Mouse (Mus musculus) hindbrain, embryonic 10.5 days (tissue): ENCODE results near the gene Crhr1. TPM values are rescaled to one million over a fixed set of nuclear protein-coding genes. Genes with fewer than 3 reads are reported as not detected.

ENCODE experiments used
- DNase-seq: peaks from one replicate; pipeline ENCODE4 v3.0.0-alpha.2; 2017; ENCODE audit warnings: low spot score
- H3K27ac ChIP-seq: fragments of 300-500 bp; sonication (generic); 2 replicates; pipeline ENCODE4 v1.5.1; 2016; ENCODE audit warnings: mild to moderate bottlenecking, moderate library complexity
- H3K27me3 ChIP-seq: fragments of 300-500 bp; sonication (generic); 2 replicates; pipeline ENCODE4 v1.6.1; 2016; ENCODE audit warnings: mild to moderate bottlenecking; ENCODE audit not compliant: poor library complexity, insufficient read depth, severe bottlenecking
- H3K36me3 ChIP-seq: fragments of 300-500 bp; sonication (generic); 2 replicates; pipeline ENCODE4 v1.6.1; 2016; ENCODE audit warnings: mild to moderate bottlenecking, moderate library complexity
- H3K4me1 ChIP-seq: fragments of 300-500 bp; sonication (generic); replicated peaks from 2 replicates; pipeline ENCODE4 v1.6.1; 2016; ENCODE audit warnings: mild to moderate bottlenecking
- H3K4me3 ChIP-seq: fragments of 300-500 bp; sonication (generic); 2 replicates; pipeline ENCODE4 v1.5.1; 2016; ENCODE audit warnings: mild to moderate bottlenecking, moderate library complexity
- H3K9me3 ChIP-seq: fragments of 300-500 bp; sonication (generic); 2 replicates; pipeline ENCODE4 v1.6.1; 2016; ENCODE audit warnings: mild to moderate bottlenecking, moderate library complexity
- WGBS: fragments of 180-500 bp; shearing (Covaris S2); methylation state at CpG from one replicate; pipeline ENCODE4 v1.1.7; 2016; 5-methylcytosine and 5-hydroxymethylcytosine counted together
- polyA plus RNA-seq: library from polyadenylated mRNA; unstranded; fragments of >200 nt; fragmentation: Nextera tagmentation; extraction: Ambion mirVana; gene quantifications from 2 replicates; pipeline ENCODE4 v1.2.1, GENCODE M21; 2016

Gene Crhr1
- 0.31 and 0.95 TPM in 2 replicates for polyA plus RNA-seq

GRCm38 (mm10) chr11:104132580-104133441 is at the start of gene Crhr1:
Gene Crhr1, plus strand, starts transcription at chr11:104132855.
- under 1% methylated on average over 80 of the region's 80 CpGs for WGBS
- peaks cover 30% of the 10 kb centered on the region for H3K4me1 ChIP-seq

GRCm38 (mm10) chr11:104083248-104083647 is 49.4 kb upstream of the Crhr1 start:
- no peak overlapping the region for H3K27ac ChIP-seq
- H3K4me1 ChIP-seq, result peaks cover 27% of the 10 kb centered on the region
- no peak for DNase-seq
- H3K4me3 ChIP-seq, result no peak overlapping the region
- 85% methylated on average over 7 of the region's 7 CpGs for WGBS
- no peaks in the 10 kb centered on the region for H3K27me3 ChIP-seq
- no peaks in the 10 kb centered on the region for H3K36me3 ChIP-seq
- no peaks in the 10 kb centered on the region for H3K9me3 ChIP-seq

More at GRCm38 (mm10) chr11:104132580-104133441, at the start of gene Crhr1:
- H3K4me3 ChIP-seq, result peak within 1 kb of the TSS; percentile 76
- H3K36me3 ChIP-seq, result no peaks in the 10 kb centered on the region
- peak within 1 kb of the TSS; percentile 83 for H3K27ac ChIP-seq
- DNase-seq, result peak; percentile 73
- H3K9me3 ChIP-seq, result no peaks in the 10 kb centered on the region
- peaks cover 78% of the 10 kb centered on the region for H3K27me3 ChIP-seq

GRCm38 (mm10) chr11:104083716-104084115 is 48.9 kb upstream of the Crhr1 start:
- H3K4me3 ChIP-seq, result no peak overlapping the region
- no peaks in the 10 kb centered on the region for H3K9me3 ChIP-seq
- H3K4me1 ChIP-seq, result peaks cover 32% of the 10 kb centered on the region
- H3K27ac ChIP-seq, result no peak overlapping the region
- no peaks in the 10 kb centered on the region for H3K36me3 ChIP-seq
- DNase-seq, result no peak
- no peaks in the 10 kb centered on the region for H3K27me3 ChIP-seq
- WGBS, result 84% methylated on average over 6 of the region's 6 CpGs

- Histone ChIP-seq H3K9me3 (no peaks in the 10 kb centered on the region), H3K36me3 (no peaks in the 10 kb centered on the region), H3K27me3 (no peaks in the 10 kb centered on the region), H3K27ac (no peak overlapping the region), H3K4me3 (no peak overlapping the region; the same call in 1 of the 2 replicates), H3K4me1 (peaks cover 38% of the 10 kb centered on the region)
- WGBS, result 50% methylated on average over 10 of the region's 10 CpGs
- DNase-seq, result no peak
Observed at GRCm38 (mm10) chr11:104088519-104088918, 44.1 kb upstream of the Crhr1 start.

- no peak for DNase-seq
- H3K9me3 ChIP-seq, result no peaks in the 10 kb centered on the region
- no peaks in the 10 kb centered on the region; the same call in 1 of the 2 replicates for H3K27me3 ChIP-seq
- peaks cover 28% of the 10 kb centered on the region for H3K4me1 ChIP-seq
- H3K27ac ChIP-seq, result no peak overlapping the region
- no peaks in the 10 kb centered on the region for H3K36me3 ChIP-seq
- H3K4me3 ChIP-seq, result no peak overlapping the region
Observed at GRCm38 (mm10) chr11:104090769-104091168, 41.9 kb upstream of the Crhr1 start.

GRCm38 (mm10) chr11:104095151-104095550 is 37.5 kb upstream of the Crhr1 start:
- Histone ChIP-seq H3K4me3 (no peak overlapping the region), H3K27ac (no peak overlapping the region), H3K36me3 (no peaks in the 10 kb centered on the region), H3K9me3 (no peaks in the 10 kb centered on the region), H3K27me3 (no peaks in the 10 kb centered on the region; the same call in 1 of the 2 replicates), H3K4me1 (peaks cover 5% of the 10 kb centered on the region; the same call in 1 of the 2 replicates)
- DNase-seq, result no peak
- WGBS, result 76% methylated on average over 3 of the region's 3 CpGs

GRCm38 (mm10) chr11:104096536-104096935 is 36.1 kb upstream of the Crhr1 start:
- DNase-seq, result no peak
- H3K9me3 ChIP-seq, result no peaks in the 10 kb centered on the region
- no peaks in the 10 kb centered on the region for H3K36me3 ChIP-seq
- WGBS, result 92% methylated on average over 7 of the region's 7 CpGs
- no peak overlapping the region for H3K27ac ChIP-seq
- peaks cover 2% of the 10 kb centered on the region; the same call in 1 of the 2 replicates for H3K27me3 ChIP-seq
- H3K4me3 ChIP-seq, result no peak overlapping the region
- H3K4me1 ChIP-seq, result peaks cover 7% of the 10 kb centered on the region

GRCm38 (mm10) chr11:104099542-104099941 is 33.1 kb upstream of the Crhr1 start:
- H3K36me3 ChIP-seq, result no peaks in the 10 kb centered on the region
- H3K9me3 ChIP-seq, result no peaks in the 10 kb centered on the region
- H3K4me3 ChIP-seq, result no peak overlapping the region
- H3K27ac ChIP-seq, result peak overlapping the region; percentile 13; the same call in 1 of the 2 replicates
- 39% methylated on average over 7 of the region's 7 CpGs for WGBS
- no peak for DNase-seq
- H3K27me3 ChIP-seq, result 0 out of 2 replicates have a peak, but pooled peaks cover 2% of the 10 kb centered on the region
- H3K4me1 ChIP-seq, result peaks cover 25% of the 10 kb centered on the region

- peak; percentile 9 for DNase-seq
- peaks cover 35% of the 10 kb centered on the region for H3K4me1 ChIP-seq
- 0 out of 2 replicates have a peak, but pooled peaks cover 2% of the 10 kb centered on the region for H3K27me3 ChIP-seq
- no peak overlapping the region for H3K27ac ChIP-seq
- no peaks in the 10 kb centered on the region for H3K36me3 ChIP-seq
- 19% methylated on average over 8 of the region's 8 CpGs for WGBS
- no peaks in the 10 kb centered on the region for H3K9me3 ChIP-seq
- H3K4me3 ChIP-seq, result no peak overlapping the region
Observed at GRCm38 (mm10) chr11:104102641-104103040, 30.0 kb upstream of the Crhr1 start.

- Histone ChIP-seq H3K9me3 (no peaks in the 10 kb centered on the region), H3K36me3 (no peaks in the 10 kb centered on the region), H3K4me1 (peaks cover 34% of the 10 kb centered on the region), H3K4me3 (no peak overlapping the region), H3K27ac (no peak overlapping the region), H3K27me3 (0 out of 2 replicates have a peak, but pooled peaks cover 1% of the 10 kb centered on the region)
- DNase-seq, result no peak
- 88% methylated on average over 5 of the region's 5 CpGs for WGBS
Observed at GRCm38 (mm10) chr11:104106329-104106728, 26.3 kb upstream of the Crhr1 start.

GRCm38 (mm10) chr11:104106969-104107368 is 25.7 kb upstream of the Crhr1 start:
- H3K27ac ChIP-seq, result no peak overlapping the region
- no peaks in the 10 kb centered on the region for H3K36me3 ChIP-seq
- H3K9me3 ChIP-seq, result no peaks in the 10 kb centered on the region
- H3K4me1 ChIP-seq, result peaks cover 32% of the 10 kb centered on the region
- DNase-seq, result no peak
- H3K27me3 ChIP-seq, result no peaks in the 10 kb centered on the region
- H3K4me3 ChIP-seq, result no peak overlapping the region
- 71% methylated on average over 2 of the region's 2 CpGs for WGBS

GRCm38 (mm10) chr11:104110366-104110765 is 22.3 kb upstream of the Crhr1 start:
- Histone ChIP-seq H3K27ac (no peak overlapping the region), H3K36me3 (no peaks in the 10 kb centered on the region), H3K9me3 (no peaks in the 10 kb centered on the region), H3K4me3 (no peak overlapping the region), H3K27me3 (no peaks in the 10 kb centered on the region), H3K4me1 (peaks cover 28% of the 10 kb centered on the region)
- 66% methylated on average over 1 of the region's 1 CpGs for WGBS
- no peak for DNase-seq

GRCm38 (mm10) chr11:104111851-104112250 is 20.8 kb upstream of the Crhr1 start:
- no peaks in the 10 kb centered on the region for H3K27me3 ChIP-seq
- H3K36me3 ChIP-seq, result no peaks in the 10 kb centered on the region
- H3K4me3 ChIP-seq, result no peak overlapping the region
- H3K9me3 ChIP-seq, result no peaks in the 10 kb centered on the region
- DNase-seq, result no peak
- WGBS, result 77% methylated on average over 11 of the region's 11 CpGs
- H3K27ac ChIP-seq, result no peak overlapping the region
- H3K4me1 ChIP-seq, result peaks cover 20% of the 10 kb centered on the region
